In genomic region chr10:93212699-93213098, GRCm38 (mm10) we compare ENCODE assay signal across 24 mouse cellular contexts.
"Had no signal": no experiment of that assay in that cellular context is flagged by ENCODE, and none has a peak within 500 bp of the region (broad histone marks: within the 10 kb centered on the region; RNA-seq: fewer than 3 reads in every experiment).

No protein-coding gene starts in this region.

- ATAC-seq: hindbrain, embryonic 16.5 days; inflammation-experienced regulatory T-cells, adult 6 months; intestine, embryonic 15.5 days; intestine, postnatal 0 days had no signal

- H3K4me2 ChIP-seq: heart, embryonic 12.5 days; hindbrain, embryonic 12.5 days; hindbrain, embryonic 14.5 days; intestine, embryonic 15.5 days; kidney, embryonic 15.5 days; limb, embryonic 12.5 days; liver, embryonic 13.5 days had no signal

- H3K9ac ChIP-seq: heart, embryonic 12.5 days; hindbrain, embryonic 12.5 days; hindbrain, embryonic 14.5 days; intestine, embryonic 15.5 days; kidney, embryonic 15.5 days; limb, embryonic 12.5 days; liver, embryonic 13.5 days had no signal

- H3K4me1 ChIP-seq: hindbrain, embryonic 10.5 days; hindbrain, embryonic 12.5 days; intestine, embryonic 15.5 days; limb, embryonic 10.5 days; limb, embryonic 12.5 days had no signal

- H3K27me3 ChIP-seq: heart, embryonic 12.5 days; hindbrain, embryonic 12.5 days; intestine, embryonic 15.5 days; kidney, embryonic 15.5 days; limb, embryonic 12.5 days; liver, embryonic 13.5 days had no signal

- H3K4me3 ChIP-seq: gastrocnemius, adult 2 months; heart, embryonic 10.5 days; heart, embryonic 12.5 days; hindbrain, embryonic 10.5 days; hindbrain, embryonic 12.5 days; intestine, embryonic 15.5 days; kidney, embryonic 15.5 days; left cerebral cortex, adult 2 months; limb, embryonic 10.5 days; limb, embryonic 12.5 days; liver, embryonic 13.5 days had no signal

- H3K27ac ChIP-seq: heart, embryonic 10.5 days; hindbrain, embryonic 10.5 days; hindbrain, embryonic 12.5 days; hindbrain, embryonic 14.5 days; intestine, embryonic 15.5 days; left cerebral cortex, adult 2 months; limb, embryonic 10.5 days; limb, embryonic 12.5 days had no signal

- DNase-seq: gastrocnemius, adult 2 months; gastrocnemius, postnatal 10 days; gastrocnemius, postnatal 25 days; heart, adult 18-20 months; heart, postnatal 10 days; heart, postnatal 4 days; kidney, adult 18-20 months; kidney, adult 8-10 months; kidney, postnatal 14 days; kidney, postnatal 36 days; liver, embryonic 13.5 days had no signal

- H3K9me3 ChIP-seq: heart, embryonic 10.5 days; intestine, embryonic 15.5 days; kidney, embryonic 15.5 days; limb, embryonic 10.5 days; limb, embryonic 12.5 days; liver, embryonic 13.5 days had no signal
